Mouse (Mus musculus) lung, postnatal 4 days (tissue): ENCODE measurements at regions not wholly inside any gene's neighbourhood (a gene's known extent, or its start where the extent isn't known, plus 50 kb on each side); places are given as distances from the start of the nearest gene placed in this dataset.
A peak's percentile ranks its signal among the peaks of the same experiment; 100 is the strongest.

Source experiments
- DNase-seq, 2 experiments: peaks; one replicate each; pipeline ENCODE4 v3.0.0; 2021

- no peak for DNase-seq
Observed at GRCm38 (mm10) chrX:99340223-99340622, 130.8 kb downstream of the Pja1 start.

DNA sequence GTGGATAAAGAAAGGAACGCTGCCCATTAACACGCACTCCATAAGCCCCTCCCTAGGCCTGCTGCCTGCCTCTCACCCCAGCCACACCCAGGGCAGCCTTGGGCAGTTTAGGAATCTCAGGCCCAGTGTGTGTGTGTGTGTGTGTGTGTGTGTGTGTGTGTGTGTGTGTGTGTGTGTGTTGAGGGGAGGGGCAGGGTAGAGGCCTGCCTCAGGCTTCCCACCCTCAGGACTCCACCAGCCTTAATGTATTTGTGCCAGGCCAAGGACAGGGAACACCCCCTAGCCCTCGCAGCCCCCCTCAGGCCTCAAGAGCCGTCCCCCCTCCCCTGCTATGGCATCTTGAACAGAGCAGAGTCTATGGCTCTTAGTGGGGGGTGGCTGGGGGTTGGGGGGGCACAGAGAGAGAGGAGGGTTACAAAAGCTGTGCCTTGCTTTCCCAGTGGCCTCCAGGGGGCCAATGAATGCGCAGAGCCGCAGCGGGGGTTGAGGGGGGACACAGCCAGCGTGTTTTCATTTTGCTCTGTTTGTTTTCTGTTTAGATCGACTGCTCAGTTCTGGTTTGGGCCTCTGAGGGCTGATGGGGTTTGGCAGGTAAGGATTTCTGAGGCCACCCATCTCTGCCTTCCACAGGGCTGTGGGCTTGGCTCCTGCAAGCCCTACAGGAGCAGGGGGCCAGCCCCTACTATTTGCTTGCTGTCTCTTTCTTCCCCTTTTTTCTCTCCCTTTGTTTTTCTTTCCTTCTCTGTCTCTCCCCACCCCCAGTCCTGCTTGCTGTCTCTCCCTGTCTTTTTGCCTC lies 131.8 kb downstream of the Pja1 start:
- DNase-seq: peak; percentile 33 to 70

DNA sequence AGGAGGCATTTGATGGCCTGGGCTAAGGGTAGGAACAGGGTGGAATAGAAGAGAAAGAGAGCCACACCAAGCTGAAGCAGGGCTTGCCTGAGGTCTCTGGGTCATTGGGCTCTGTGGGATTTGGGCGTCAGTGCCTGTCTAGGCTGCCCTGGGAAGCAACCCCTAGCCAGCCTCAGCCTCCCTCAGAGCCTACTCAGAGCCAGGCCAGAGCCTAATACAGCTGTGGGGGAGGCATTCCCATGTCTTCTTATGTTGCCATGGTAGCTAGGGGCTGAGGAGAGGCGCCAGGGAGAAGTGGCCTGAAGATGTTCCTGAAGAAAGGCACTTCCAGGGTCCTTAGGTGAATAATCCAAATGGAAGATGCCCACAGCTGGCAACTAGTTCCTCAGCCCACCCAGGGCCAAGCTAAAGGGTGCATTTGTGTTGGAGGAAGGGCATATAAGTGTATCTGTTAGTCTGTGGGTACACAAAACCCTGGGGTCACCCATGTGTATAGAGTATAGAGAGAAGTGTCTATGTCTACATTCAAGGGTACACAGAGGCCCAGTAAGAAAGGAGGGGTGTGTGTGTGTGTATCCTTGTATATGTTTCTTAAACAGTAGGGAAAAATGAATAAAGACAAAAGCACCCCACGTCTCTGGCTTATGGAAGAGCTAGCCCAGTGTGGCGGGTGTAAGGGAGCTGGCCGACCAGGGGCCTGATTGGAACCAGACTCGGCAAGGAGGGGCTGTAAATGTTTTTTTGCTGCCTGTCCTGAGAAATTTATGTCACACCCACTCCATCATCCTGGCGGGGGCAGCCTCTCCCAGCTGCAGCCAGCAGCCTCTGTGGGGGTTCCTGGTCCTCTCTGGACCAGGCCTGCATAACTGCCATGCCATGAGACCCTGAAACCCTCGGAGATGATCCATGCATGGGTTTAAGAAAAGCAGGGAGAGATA lies 134.2 kb downstream of the Pja1 start:
- DNase-seq: no peak

DNA sequence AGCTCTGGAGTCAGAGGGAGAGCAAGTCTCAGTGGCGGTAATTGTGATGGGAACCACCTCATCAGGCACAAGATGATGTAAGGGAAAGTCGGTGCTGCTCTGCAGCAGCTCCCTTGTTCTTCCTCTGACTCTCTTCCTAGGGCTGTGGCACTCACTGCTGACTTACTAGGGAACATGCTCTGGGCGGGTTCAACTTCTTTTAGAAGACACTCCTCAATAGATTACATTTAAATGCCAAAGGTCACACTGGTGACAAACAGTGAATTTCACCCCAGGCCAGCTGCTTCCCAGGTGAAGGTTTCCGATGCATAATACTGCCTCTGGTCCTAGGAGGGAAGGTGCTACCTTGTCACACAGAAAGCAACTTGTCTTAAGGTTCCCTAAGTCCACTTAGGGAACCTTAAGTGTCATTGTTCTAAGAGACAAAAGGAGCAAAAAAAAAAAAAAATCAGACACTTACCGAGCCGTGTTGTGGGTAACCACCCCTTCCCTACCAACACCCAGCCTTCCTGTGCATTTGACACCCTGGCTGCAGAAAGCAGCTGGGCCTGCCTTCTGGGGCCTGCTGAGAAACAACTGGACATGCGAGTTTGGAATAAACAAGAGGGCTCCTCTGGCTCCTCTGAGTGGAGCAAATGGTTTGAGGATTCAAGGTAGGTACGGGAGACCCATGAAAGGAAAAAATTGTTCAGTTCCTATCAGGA lies 135.0 kb downstream of the Pja1 start:
- DNase-seq: no peak

GRCm38 (mm10) chrX:99332457-99332770 lies 138.7 kb downstream of the Pja1 start:
- no peak for DNase-seq

- no peak for DNase-seq
Observed at GRCm38 (mm10) chrX:99331764-99332456, 139.2 kb downstream of the Pja1 start.

DNA sequence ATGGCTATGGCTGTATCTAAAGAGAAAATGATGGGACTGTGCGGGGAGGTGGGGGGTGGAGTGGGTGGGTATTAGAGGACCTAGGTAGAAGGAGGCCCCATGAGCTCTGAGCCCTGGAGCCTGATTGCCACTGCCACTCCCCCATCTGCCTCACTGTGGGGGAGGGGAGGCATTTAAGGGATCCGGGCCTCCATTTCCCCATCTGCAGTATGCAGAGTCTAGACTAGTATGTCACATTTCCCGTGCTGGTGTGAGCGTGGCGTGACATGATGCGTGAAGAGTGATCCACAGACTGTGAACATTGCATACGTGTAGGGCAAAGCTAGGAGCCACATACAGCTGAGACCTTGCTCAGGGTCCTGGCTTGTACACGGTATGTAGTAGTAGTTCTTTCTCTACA lies 140.7 kb downstream of the Pja1 start:
- DNase-seq: no peak

DNA sequence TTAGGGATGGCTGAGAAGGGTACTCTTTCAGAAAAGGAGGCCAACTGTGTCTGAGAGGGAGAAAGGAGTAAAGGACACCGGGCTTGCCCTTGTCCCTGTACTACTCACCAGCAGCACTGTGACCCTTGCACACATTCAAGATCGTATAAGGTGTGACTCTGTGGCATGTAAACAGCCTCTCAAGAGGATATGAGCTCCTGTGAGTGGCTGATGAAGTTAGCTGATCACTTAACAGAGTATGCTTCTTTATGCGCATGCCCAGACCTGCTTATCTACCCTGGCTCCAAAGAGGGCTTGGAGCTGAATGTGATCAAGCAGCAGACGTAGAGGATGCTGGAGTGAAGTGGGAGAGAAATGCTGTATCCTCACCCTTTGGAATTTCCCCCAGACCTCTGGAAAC lies 142.5 kb downstream of the Pja1 start:
- peak in 1 of 2 experiments; percentile 6 for DNase-seq

GRCm38 (mm10) chrX:99326167-99326566 lies 144.9 kb downstream of the Pja1 start:
- DNase-seq: peak; percentile 21 to 71

DNA sequence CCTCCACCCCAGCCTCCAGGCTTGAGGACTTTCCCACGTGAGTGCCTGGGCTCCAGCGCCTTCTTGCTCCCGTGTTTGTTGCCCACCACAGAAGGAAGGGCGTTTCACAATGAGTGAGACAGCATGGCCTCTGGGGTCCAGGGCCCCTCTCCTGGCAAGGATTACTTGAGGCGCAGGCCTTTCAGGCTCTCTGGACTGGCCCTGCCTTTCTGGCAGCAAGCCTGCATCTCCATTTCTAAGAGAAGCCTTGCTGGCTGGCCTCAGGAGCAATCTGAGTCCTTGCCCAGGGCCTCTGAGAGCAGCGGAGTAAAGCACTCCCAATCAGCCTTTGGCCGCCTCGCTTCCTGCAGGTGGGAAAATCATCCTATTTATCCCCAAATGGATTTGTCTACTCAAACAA lies 145.6 kb downstream of the Pja1 start:
- DNase-seq: peak; percentile 16 to 53

GRCm38 (mm10) chrX:99324546-99325170 lies 146.4 kb downstream of the Pja1 start:
- DNase-seq: peak in 1 of 2 experiments; percentile 4

- DNase-seq: peak in 1 of 2 experiments; percentile 3
Observed at GRCm38 (mm10) chrX:99319791-99320190, 151.3 kb downstream of the Pja1 start.

GRCm38 (mm10) chrX:99319163-99319562 lies 151.9 kb downstream of the Pja1 start:
- DNase-seq: peak in 1 of 2 experiments; percentile 4

- peak in 1 of 2 experiments; percentile 3 for DNase-seq
Observed at GRCm38 (mm10) chrX:99318141-99318540, 152.9 kb downstream of the Pja1 start.

GRCm38 (mm10) chrX:99317736-99318135 lies 153.3 kb downstream of the Pja1 start:
- no peak for DNase-seq

DNA sequence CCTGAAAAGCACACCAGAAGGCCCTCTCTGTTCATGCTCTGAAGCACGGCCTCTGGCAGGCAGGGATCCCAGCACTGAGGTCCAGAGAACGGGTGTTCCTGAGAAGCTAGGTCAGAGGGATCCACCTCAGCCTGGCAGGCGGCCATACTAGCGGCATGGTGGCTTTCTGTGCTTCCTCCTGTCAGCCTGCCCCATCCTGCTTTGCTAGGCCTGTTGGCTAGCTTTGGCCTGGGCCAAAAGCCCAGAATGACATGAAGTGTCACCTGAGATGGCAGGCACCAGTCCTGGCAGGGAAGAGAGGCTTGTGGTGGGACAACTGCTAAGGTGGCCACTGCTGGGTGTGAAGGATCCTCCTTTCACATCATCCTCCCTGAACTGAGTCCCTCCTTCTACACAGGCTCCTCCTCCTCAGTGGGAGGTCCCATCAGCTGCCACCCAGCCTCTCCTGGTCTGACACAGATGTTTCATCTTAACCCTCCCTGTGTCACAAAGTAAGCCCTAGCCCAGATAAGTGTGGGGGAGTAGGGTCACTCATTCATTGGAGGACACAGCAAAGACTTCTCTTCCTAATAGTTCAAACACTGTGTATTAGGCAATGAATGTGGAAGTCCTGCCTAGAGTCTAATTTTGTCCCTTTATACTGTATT lies 154.5 kb downstream of the Pja1 start:
- DNase-seq: peak in 1 of 2 experiments; percentile 4

DNA sequence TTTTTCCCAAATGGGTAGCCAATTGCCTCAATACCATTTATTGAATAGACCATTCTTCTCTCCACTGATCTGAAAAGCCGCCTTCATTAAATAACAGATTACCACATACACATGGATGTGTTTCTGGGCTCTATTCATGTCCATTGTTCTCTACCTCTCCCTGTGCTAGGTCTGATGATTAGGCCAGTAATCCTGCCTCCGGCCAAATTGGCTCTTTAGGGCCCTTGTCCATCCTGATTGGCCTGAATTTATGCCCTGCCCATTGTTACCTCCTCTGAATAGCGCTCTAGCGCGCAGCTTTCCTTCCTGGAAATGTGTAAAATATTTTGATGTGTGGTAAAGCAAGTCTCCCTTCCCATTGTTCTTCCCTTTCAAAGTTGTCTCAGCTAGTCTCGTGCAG lies 163.2 kb downstream of the Efnb1 start:
- no peak for DNase-seq

DNA sequence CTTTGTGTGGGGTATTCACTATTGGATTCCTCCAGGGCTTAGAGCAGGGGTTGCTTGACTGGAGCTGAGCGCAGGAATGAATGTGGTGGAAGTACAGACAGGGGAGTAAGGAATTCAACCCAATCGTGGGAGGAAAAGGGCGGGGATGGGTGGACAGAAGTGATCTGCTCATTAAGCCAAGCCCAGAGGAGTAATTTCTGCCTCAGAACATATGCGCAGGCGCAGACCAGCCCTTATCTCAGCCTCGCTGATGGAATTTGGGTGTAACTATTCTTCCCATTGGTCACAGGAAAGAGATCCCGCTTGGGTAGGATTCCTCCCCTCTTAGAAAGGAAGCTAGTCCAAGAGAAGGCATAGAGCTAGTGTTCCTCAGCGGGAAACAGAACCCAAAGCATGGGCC lies 158.8 kb downstream of the Efnb1 start:
- peak; percentile 54 to 66 for DNase-seq

GRCm38 (mm10) chrX:99293967-99294366 lies 158.0 kb downstream of the Efnb1 start:
- DNase-seq: no peak

- peak; percentile 50 to 73 for DNase-seq
Observed at GRCm38 (mm10) chrX:99292758-99293157, 156.8 kb downstream of the Efnb1 start.

- no peak for DNase-seq
Observed at GRCm38 (mm10) chrX:99291965-99292364, 156.0 kb downstream of the Efnb1 start.
